Mouse (Mus musculus) stomach, postnatal 0 days (tissue): ENCODE measurements around the gene Igtp. TPM values are rescaled to one million over a fixed set of nuclear protein-coding genes. Genes with fewer than 3 reads are reported as not detected.
A peak's percentile ranks its signal among the peaks of the same experiment; 100 is the strongest.

Experiments used
- ATAC-seq: fragments of 200-750 bp; cut with Nextera tagmentation; 2 replicates; pipeline ENCODE4 v1.8.0; 2017; ENCODE audit not compliant: low FRiP score, low TSS enrichment
- DNase-seq: peaks from one replicate; pipeline ENCODE4 v3.0.0-alpha.2; 2016; ENCODE audit warnings: low spot score
- H3K27ac ChIP-seq: fragments of 300-500 bp; sonication (generic); replicated peaks from 2 replicates; pipeline ENCODE4 v1.5.1; 2014; ENCODE audit warnings: mild to moderate bottlenecking, control low read depth
- H3K27me3 ChIP-seq: fragments of 300-500 bp; sonication (generic); 2 replicates; pipeline ENCODE4 v1.6.1; 2014; ENCODE audit warnings: low read length; ENCODE audit not compliant: control insufficient read depth, insufficient read depth
- H3K36me3 ChIP-seq: fragments of 300-500 bp; sonication (generic); 2 replicates; pipeline ENCODE4 v1.6.1; 2014; ENCODE audit warnings: low read length, mixed read lengths; ENCODE audit not compliant: control insufficient read depth, insufficient read depth
- H3K4me1 ChIP-seq: fragments of 300-500 bp; sonication (generic); replicated peaks from 2 replicates; pipeline ENCODE4 v1.6.1; 2014; ENCODE audit warnings: antibody characterized with exemption; ENCODE audit not compliant: control insufficient read depth, insufficient read depth
- H3K4me2 ChIP-seq: fragments of 300-500 bp; sonication (generic); replicated peaks from 2 replicates; pipeline ENCODE4 v1.6.1; 2014; ENCODE audit warnings: low read depth, mild to moderate bottlenecking, control low read depth, moderate library complexity
- H3K4me3 ChIP-seq: fragments of 300-500 bp; sonication (generic); 2 replicates; pipeline ENCODE4 v1.5.1; 2014; ENCODE audit warnings: low read depth, low read length, control low read depth
- H3K9ac ChIP-seq: fragments of 300-500 bp; sonication (generic); 2 replicates; pipeline ENCODE4 v1.6.1; 2014; ENCODE audit warnings: mild to moderate bottlenecking, low read length, control low read depth, mixed read lengths
- H3K9me3 ChIP-seq: fragments of 300-500 bp; sonication (generic); 2 replicates; pipeline ENCODE4 v1.6.1; 2016; ENCODE audit warnings: low read length; ENCODE audit not compliant: control insufficient read depth
- CTCF ChIP-seq: IDR thresholded peaks from 2 replicates; pipeline ENCODE4 v1.5.1; 2016; ENCODE audit warnings: antibody characterized with exemption, low read depth, mild to moderate bottlenecking, moderate library complexity
- EP300 ChIP-seq: optimal IDR thresholded peaks from 2 replicates; pipeline ENCODE3; 2016; ENCODE audit warnings: antibody characterized with exemption
- WGBS: fragments of 180-500 bp; shearing (Covaris S2); extraction: QIAGEN DNeasy Blood & Tissue Kit; methylation state at CpG from one replicate; pipeline ENCODE4 v1.1.7; 2014; 5-methylcytosine and 5-hydroxymethylcytosine counted together
- polyA plus RNA-seq: library from polyadenylated mRNA; unstranded; fragments of >200 nt; fragmentation: Nextera tagmentation; extraction: Ambion mirVana; gene quantifications from 2 replicates; pipeline ENCODE4 v1.2.1, GENCODE M21; 2015

The Igtp gene
- polyA plus RNA-seq, 1 experiment from 2014 or later: 4.1 TPM

DNA sequence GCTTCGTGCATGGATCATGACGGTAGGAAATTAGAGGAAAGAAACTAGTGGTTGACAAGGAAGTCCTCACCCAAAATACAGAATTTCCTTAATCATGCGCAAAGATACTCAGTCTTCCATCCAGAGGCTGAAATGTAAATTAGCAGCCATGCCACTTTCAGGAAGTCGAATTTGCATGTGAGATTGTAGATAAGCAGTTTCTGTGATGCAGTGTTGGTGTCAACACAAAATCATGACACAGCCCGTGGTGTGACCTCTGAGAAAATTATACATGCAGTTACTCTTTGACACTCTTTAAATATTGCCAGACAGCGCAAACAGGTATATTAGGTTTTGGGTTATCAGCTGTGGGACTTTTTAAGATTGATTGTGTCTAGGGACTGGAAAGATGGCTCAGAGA is 9.7 kb upstream of the Igtp start:
- no peak for TF ChIP-seq EP300
- no peak for TF ChIP-seq CTCF
- Histone ChIP-seq H3K4me2 (no peak overlapping the region), H3K27ac (no peak overlapping the region), H3K4me3 (no peak overlapping the region), H3K27me3 (no peaks in the 10 kb centered on the region), H3K9me3 (no peaks in the 10 kb centered on the region), H3K36me3 (no peaks in the 10 kb centered on the region), H3K4me1 (peaks cover 4% of the 10 kb centered on the region; the same call in 1 of the 2 replicates), H3K9ac (no peak overlapping the region)
- ATAC-seq: no peak
- DNase-seq: no peak
- 84% methylated on average over 6 of the region's 6 CpGs for WGBS

DNA sequence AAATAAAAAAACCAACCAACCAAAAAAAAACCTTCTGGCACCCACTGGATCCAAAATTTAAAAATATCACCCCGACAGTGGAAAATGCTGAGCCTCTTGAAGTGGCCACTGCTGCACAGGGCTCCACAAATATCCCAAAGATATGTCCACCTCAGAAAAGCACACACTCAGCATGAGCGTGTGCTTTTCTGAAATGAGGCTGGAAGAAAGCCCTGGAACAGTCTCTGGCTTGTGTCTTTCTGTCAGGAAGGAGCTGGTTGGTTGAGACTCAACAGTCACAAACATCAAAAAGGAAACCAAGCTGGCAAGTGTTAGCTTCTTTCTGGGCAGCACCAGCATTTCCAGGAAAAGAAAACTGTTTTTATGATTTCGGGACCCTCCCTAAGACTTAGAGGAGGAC is 6.0 kb upstream of the Igtp start:
- no peak overlapping the region for H3K27ac ChIP-seq
- WGBS: 52% methylated on average over 3 of the region's 3 CpGs
- DNase-seq: no peak

DNA sequence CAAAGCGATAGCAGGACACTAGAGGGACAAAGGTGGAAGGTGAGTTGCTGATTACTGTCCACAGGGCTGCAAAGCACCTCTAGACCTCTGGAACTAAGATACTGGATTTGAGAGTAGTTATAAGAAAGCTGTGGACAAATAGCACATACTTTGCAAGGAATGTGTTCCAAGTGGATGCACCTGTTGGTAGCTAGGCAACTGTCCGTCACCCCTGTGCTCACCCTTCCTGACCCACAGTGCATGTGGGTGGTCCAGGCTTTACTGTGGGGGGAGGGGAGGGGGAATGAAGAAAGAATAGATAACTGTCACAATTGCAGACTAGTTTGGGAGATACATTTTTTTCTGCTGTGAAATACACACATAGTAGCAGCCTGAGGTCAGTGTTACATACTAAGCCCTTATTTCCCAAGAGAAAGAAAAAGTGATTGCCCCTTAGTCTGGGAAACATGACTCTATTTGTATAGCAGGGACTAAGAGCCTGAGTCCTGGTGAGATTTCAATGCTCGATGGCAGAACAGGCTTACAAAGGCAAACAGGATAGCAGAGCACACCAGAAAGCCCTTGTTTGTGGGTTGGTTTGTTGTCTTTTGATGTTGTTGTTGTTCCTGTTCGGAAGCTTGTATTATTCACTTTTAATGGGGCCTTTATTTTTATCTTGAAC is 5.4 kb upstream of the Igtp start:
- Histone ChIP-seq H3K9ac (no peak overlapping the region), H3K9me3 (no peaks in the 10 kb centered on the region), H3K27me3 (no peaks in the 10 kb centered on the region), H3K4me2 (0 out of 2 replicates have a peak overlapping the region, but pooled peaks have one; percentile 2), H3K4me3 (no peak overlapping the region), H3K36me3 (no peaks in the 10 kb centered on the region), H3K4me1 (peaks cover 4% of the 10 kb centered on the region; the same call in 1 of the 2 replicates), H3K27ac (no peak overlapping the region; the same call in 1 of the 2 replicates)
- ATAC-seq (0 out of 2 replicates have a peak, but pooled peaks have one; percentile 8), DNase-seq (no peak)
- TF ChIP-seq CTCF (no peak), EP300 (no peak)
- 37% methylated on average over 4 of the region's 4 CpGs for WGBS

More for the DNA sequence above, 6.0 kb upstream of the Igtp start:
- TF ChIP-seq CTCF: no peak
- peak; percentile 46 for TF ChIP-seq EP300
- Histone ChIP-seq H3K4me2 (0 out of 2 replicates have a peak overlapping the region, but pooled peaks have one; percentile 2), H3K36me3 (no peaks in the 10 kb centered on the region), H3K27me3 (no peaks in the 10 kb centered on the region), H3K9me3 (no peaks in the 10 kb centered on the region), H3K4me1 (peaks cover 4% of the 10 kb centered on the region; the same call in 1 of the 2 replicates), H3K9ac (no peak overlapping the region), H3K4me3 (no peak overlapping the region)
- ATAC-seq: peak; percentile 30; the same call in 1 of the 2 replicates

DNA sequence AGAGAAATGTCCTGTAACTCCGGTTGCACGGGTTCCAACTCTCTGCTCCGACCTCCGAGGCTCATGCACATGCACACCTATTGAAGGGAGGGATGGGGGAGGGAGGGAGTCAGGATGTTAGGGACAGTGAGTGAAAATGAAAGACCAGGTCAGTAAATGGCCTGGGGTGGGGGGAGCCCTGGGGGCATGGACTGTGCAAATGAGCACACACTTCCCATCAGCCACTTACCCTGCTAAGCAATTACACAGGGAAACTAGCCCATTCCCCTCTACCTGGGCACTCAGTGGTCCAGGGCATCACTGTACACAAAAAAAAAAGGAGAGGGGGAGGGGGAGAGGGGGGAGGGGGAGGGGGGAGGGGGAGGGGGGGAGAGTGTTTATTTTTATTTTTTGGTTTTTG is 693 bp upstream of the Igtp start:
- no peak overlapping the region for H3K9ac ChIP-seq
- peak overlapping the region; percentile 51 for H3K4me3 ChIP-seq
- TF ChIP-seq EP300 (no peak), CTCF (no peak)
- H3K9me3 ChIP-seq: no peaks in the 10 kb centered on the region
- 86% methylated on average over 4 of the region's 4 CpGs for WGBS
- H3K4me2 ChIP-seq: peak overlapping the region; percentile 63
- H3K27me3 ChIP-seq: no peaks in the 10 kb centered on the region
- DNase-seq: no peak
- H3K36me3 ChIP-seq: no peaks in the 10 kb centered on the region
- ATAC-seq: no peak
- no peak overlapping the region; the same call in 1 of the 2 replicates for H3K27ac ChIP-seq
- no peaks in the 10 kb centered on the region for H3K4me1 ChIP-seq

DNA sequence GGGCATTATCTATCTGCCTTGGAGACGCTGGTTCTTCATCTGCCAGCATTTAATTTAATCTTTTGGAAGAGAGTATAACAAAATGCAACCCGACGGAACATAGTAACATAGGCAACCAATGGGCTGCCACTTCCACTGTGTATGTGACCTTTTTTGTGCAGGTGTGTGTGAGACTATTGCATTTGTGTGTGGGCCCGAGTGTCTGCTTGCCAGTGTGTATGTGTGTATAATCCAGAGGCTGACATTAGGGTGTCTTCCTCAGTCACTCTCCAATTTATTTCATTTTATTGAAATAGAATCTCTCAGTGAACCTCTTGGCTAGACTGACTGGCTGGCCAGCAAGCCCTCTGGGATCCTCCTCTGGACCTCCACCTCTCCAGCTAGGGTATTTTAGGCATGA is 870 bp downstream of the Igtp start:
- ATAC-seq (no peak), DNase-seq (no peak)
- Histone ChIP-seq H3K4me1 (no peaks in the 10 kb centered on the region), H3K4me2 (peak overlapping the region; percentile 63), H3K36me3 (no peaks in the 10 kb centered on the region), H3K9me3 (no peaks in the 10 kb centered on the region), H3K27me3 (no peaks in the 10 kb centered on the region), H3K4me3 (no peak overlapping the region), H3K9ac (no peak overlapping the region), H3K27ac (no peak overlapping the region)
- WGBS: 88% methylated on average over 4 of the region's 4 CpGs
- TF ChIP-seq EP300: no peak
- TF ChIP-seq CTCF: no peak

DNA sequence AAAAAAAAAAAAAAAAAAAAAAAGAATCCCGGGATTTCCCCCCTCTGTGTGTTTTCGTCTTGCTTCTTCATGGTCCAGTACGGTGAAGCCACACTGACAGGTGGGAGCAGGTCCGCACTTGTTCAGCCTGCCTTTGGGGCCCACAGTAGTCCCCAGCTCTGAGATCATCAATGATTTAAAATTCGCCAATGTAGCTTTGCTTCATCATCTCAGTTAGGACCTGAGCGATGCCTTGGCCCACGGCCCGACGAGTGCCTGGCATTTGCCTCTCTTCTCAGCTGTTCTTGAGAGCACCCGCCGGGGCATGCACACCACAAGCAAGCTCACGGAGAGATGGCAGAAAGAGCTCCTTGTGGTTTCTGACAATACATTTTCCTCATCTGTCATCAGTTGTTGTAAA is 1.7 kb downstream of the Igtp start:
- H3K4me1 ChIP-seq: no peaks in the 10 kb centered on the region
- no peak overlapping the region for H3K9ac ChIP-seq
- ATAC-seq: no peak
- no peak for DNase-seq
- WGBS: 80% methylated on average over 12 of the region's 12 CpGs
- no peaks in the 10 kb centered on the region for H3K27me3 ChIP-seq
- TF ChIP-seq CTCF (no peak), EP300 (no peak)
- no peaks in the 10 kb centered on the region for H3K36me3 ChIP-seq
- H3K4me2 ChIP-seq: no peak overlapping the region
- H3K9me3 ChIP-seq: no peaks in the 10 kb centered on the region
- H3K27ac ChIP-seq: no peak overlapping the region
- no peak overlapping the region for H3K4me3 ChIP-seq
